Mouse (Mus musculus) heart, embryonic 16.5 days (tissue): ENCODE data around the gene Cux2. TPM values are rescaled to one million over a fixed set of nuclear protein-coding genes. Genes with fewer than 3 reads are reported as not detected.

Experiments used
- ATAC-seq: fragments of 200-750 bp; cut with Nextera tagmentation; replicated peaks from 2 replicates; pipeline ENCODE4 v1.8.0; 2017; ENCODE audit warnings: moderate number of reproducible peaks; ENCODE audit not compliant: insufficient read depth, low FRiP score; ENCODE audit errors: extremely low read depth
- H3K27ac ChIP-seq: fragments of 300-500 bp; sonication (generic); 2 replicates; pipeline ENCODE4 v1.5.1; 2014; ENCODE audit warnings: mild to moderate bottlenecking, low read length, control low read depth, moderate library complexity
- H3K27me3 ChIP-seq: fragments of 300-500 bp; sonication (generic); 2 replicates; pipeline ENCODE4 v1.6.1; 2014; ENCODE audit warnings: low read length, mixed read lengths; ENCODE audit not compliant: control insufficient read depth, insufficient read depth
- H3K36me3 ChIP-seq: fragments of 300-500 bp; sonication (generic); 2 replicates; pipeline ENCODE4 v1.6.1; 2014; ENCODE audit not compliant: control insufficient read depth, insufficient read depth
- H3K4me1 ChIP-seq: fragments of 300-500 bp; sonication (generic); 2 replicates; pipeline ENCODE4 v1.6.1; 2014; ENCODE audit warnings: low read length, mixed read lengths; ENCODE audit not compliant: control insufficient read depth, insufficient read depth
- H3K4me2 ChIP-seq: fragments of 300-500 bp; sonication (generic); 2 replicates; pipeline ENCODE4 v1.6.1; 2014; ENCODE audit warnings: low read depth, mild to moderate bottlenecking, control low read depth, low read length
- H3K4me3 ChIP-seq: fragments of 300-500 bp; sonication (generic); 2 replicates; pipeline ENCODE4 v1.5.1; 2014; ENCODE audit warnings: mild to moderate bottlenecking, control low read depth, low read length
- H3K9ac ChIP-seq: fragments of 300-500 bp; sonication (generic); 2 replicates; pipeline ENCODE4 v1.6.1; 2014; ENCODE audit warnings: low read length, control low read depth
- H3K9me3 ChIP-seq: fragments of 300-500 bp; sonication (generic); replicated peaks from 2 replicates; pipeline ENCODE4 v1.6.1; 2016; ENCODE audit warnings: low read length; ENCODE audit not compliant: control insufficient read depth
- WGBS: fragments of 180-500 bp; shearing (Covaris S2); extraction: QIAGEN DNeasy Blood & Tissue Kit; methylation state at CpG from one replicate; pipeline ENCODE4 v1.1.7; 2014; 5-methylcytosine and 5-hydroxymethylcytosine counted together
- polyA plus RNA-seq: library from polyadenylated mRNA; unstranded; fragments of >200 nt; fragmentation: Nextera tagmentation; extraction: Ambion mirVana; gene quantifications from 2 replicates; pipeline ENCODE4 v1.2.1, GENCODE M21; 2015

Cux2 gene
- polyA plus RNA-seq, 1 experiment from 2014 or later = 3.0 TPM

DNA sequence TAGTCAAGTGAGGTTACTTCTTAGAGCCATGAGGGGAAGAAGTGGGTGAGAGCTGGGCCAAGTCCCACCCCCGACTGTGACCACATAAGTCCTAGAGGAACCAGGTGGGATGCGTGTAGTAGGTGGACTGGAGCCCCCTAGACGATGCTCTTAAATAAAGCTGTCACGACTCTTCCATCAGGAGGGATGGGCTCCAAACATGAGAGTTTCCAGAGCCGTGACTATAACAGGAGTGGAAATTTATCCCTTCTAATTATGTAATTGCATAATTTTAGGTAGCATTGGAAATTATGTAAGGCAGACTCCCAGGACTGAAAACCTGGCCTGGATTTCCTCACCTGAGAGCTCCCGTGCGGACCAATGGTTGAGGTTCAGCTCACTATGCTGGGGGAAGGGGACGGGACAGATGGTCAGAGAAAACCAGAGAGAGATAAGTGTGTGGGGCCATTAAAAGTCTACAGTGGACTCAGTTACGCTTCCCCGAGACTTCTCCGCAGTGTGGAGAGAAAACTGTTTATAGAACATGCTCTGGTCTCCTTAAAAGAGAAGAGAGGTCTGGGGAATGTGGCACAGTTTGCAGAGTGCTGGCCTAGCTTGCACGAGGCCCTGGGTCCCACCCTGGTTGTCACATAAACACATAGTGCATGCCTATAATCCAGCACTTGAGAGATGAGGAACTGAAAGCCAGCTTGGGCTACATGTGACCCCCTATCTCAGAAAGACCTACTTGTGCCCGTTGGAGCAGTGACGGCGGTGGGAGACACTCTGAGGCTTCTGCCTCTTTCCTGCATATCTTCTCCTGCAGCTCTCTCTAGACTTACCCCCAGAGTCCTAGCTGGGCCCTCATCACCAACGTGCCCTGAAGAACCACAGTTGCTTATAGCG is 126.7 kb downstream of the Cux2 start:
- H3K4me1 ChIP-seq = no peaks in the 10 kb centered on the region
- ATAC-seq = no peak
- H3K27ac ChIP-seq = no peak overlapping the region
- H3K4me3 ChIP-seq = no peak overlapping the region
- H3K4me2 ChIP-seq = no peak overlapping the region
- no peak overlapping the region for H3K9ac ChIP-seq
- 72% methylated on average over 17 of the region's 17 CpGs for WGBS
- H3K9me3 ChIP-seq = no peaks in the 10 kb centered on the region
- no peaks in the 10 kb centered on the region for H3K36me3 ChIP-seq
- H3K27me3 ChIP-seq = peaks cover 16% of the 10 kb centered on the region

DNA sequence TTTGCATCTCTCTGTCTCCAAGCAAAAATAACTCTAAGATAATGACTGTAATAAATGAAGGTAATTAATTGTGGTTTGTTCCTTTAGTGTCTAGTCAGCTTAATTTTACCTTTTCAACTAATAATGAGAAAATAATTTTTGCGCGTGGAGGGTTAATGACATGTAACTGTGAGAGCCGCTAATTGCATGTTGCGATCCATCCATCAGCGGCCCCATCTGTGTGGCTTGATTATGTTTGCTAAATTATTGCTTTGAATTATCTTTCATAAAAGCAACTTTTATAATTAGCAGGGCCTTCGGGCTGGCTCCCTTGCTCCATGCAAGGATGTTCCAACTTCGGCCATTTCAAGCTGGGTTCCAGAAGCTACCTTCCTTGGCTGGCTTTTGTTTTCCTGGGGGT is 130.7 kb downstream of the Cux2 start:
- ATAC-seq = no peak
- H3K9me3 ChIP-seq = no peaks in the 10 kb centered on the region
- 90% methylated on average over 7 of the region's 7 CpGs for WGBS

DNA sequence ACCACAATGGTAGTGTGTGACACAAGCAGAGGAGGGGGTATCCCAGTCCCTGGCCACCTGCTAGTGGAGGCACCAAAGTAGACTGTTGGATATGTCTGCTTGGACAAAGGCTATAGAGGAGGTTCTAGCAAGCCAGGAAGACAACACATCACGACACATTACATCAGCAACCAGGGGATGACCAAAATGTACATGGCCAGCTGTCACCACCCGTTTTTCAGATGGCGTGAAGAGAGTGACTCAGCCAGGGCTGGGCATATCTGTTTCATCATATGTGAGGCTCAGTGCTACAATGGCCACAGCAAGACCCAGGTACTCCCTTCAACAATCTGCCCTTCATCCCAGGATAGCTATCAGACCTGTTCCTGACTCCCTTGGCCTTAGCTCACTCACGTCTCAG is 133.1 kb downstream of the Cux2 start:
- no peak overlapping the region for H3K4me3 ChIP-seq
- H3K9me3 ChIP-seq = no peaks in the 10 kb centered on the region
- H3K27ac ChIP-seq = no peak overlapping the region
- H3K27me3 ChIP-seq = no peaks in the 10 kb centered on the region
- H3K4me1 ChIP-seq = no peaks in the 10 kb centered on the region
- WGBS = 73% methylated on average over 4 of the region's 4 CpGs
- no peaks in the 10 kb centered on the region for H3K36me3 ChIP-seq
- ATAC-seq = no peak
- H3K9ac ChIP-seq = no peak overlapping the region
- H3K4me2 ChIP-seq = no peak overlapping the region

More for the DNA sequence above, 130.7 kb downstream of the Cux2 start:
- Histone ChIP-seq H3K36me3 (no peaks in the 10 kb centered on the region), H3K9ac (no peak overlapping the region), H3K4me3 (no peak overlapping the region), H3K27ac (no peak overlapping the region), H3K4me1 (no peaks in the 10 kb centered on the region), H3K4me2 (no peak overlapping the region), H3K27me3 (peaks cover 1% of the 10 kb centered on the region; the same call in 1 of the 2 replicates)

DNA sequence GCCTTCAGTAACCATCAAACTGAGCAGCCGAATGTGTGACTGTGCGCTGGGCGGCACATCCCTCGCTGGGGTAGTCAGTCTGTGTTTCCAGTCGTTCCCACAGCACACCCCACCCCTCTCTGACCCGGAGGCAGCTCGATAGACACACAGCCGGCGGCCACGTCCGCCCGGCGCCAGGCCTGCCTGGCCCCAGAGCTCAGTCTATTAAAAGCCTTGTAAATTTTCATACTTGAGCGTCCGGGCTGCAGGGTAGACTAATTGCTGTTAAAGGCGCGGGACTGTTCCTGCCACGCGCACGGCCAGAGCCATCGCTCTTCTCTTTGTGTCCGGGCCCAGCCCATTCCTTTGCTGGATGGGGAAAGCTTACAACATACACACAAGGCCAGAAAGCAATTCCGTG is 135.9 kb downstream of the Cux2 start:
- ATAC-seq = no peak

DNA sequence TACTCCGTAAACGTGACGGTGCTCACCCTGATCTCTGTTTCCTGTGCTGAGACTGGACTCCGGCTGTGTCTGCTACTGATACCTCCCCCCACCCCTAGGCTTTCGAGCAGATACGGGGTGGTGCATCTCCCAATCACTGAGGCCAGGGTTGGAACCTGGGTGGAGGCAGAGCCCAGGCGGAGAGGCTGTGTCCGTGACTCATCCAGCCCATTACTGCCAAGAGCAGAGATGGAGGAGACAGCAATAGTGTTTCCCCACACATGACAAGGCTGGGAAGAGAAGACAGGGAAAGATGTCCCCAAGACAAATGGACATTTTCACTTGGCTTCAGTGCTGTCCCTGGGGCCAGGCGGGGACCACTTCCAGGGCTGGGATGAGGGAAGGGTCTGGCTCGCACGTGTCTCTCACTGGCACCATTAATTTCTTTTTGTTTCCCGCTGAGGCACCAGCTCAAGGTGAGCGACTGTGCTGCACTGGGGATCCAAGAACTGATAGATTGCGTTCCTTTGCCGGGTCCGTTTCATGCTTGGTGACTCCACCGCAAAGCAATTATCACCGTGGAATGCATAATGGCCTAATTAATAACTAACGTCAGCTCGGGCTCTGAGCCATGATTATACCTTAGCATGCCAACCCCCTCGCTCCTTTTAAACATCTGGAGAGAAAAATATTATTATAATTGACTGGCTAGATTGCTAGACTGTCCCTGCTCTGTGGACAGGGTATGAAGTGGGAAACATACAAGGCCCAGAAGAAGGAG is 140.5 kb downstream of the Cux2 start:
- no peak for ATAC-seq
- Histone ChIP-seq H3K9me3 (no peaks in the 10 kb centered on the region), H3K36me3 (no peaks in the 10 kb centered on the region), H3K4me2 (no peak overlapping the region), H3K9ac (no peak overlapping the region), H3K27me3 (no peaks in the 10 kb centered on the region), H3K27ac (no peak overlapping the region), H3K4me3 (no peak overlapping the region), H3K4me1 (no peaks in the 10 kb centered on the region)
- WGBS = 75% methylated on average over 21 of the region's 21 CpGs

More for the DNA sequence above, 135.9 kb downstream of the Cux2 start:
- no peak overlapping the region for H3K9ac ChIP-seq
- H3K36me3 ChIP-seq = no peaks in the 10 kb centered on the region
- H3K4me2 ChIP-seq = no peak overlapping the region
- H3K9me3 ChIP-seq = no peaks in the 10 kb centered on the region
- no peak overlapping the region for H3K4me3 ChIP-seq
- no peaks in the 10 kb centered on the region for H3K27me3 ChIP-seq
- WGBS = 58% methylated on average over 23 of the region's 23 CpGs
- H3K27ac ChIP-seq = no peak overlapping the region
- H3K4me1 ChIP-seq = no peaks in the 10 kb centered on the region

DNA sequence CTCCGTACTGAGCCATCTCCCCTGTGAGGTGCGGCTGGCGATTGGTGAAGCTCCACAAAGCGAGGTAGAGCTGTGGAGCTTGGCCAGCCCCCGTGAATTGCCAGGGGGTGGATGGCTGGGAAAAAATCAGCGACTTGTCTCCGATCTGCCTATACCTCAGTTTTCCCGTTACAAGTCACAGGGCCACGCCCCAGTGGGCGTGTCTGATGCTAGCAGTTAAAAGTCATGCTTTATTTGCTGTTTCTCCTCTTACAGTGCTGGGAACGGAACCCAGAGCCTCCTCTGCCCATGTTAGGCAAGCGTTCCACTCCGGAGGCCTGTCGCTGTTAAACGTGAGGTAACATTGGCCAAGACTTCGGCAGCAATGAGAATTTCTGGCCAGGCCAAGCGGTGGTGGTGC is 144.2 kb downstream of the Cux2 start:
- no peaks in the 10 kb centered on the region for H3K4me1 ChIP-seq
- no peaks in the 10 kb centered on the region for H3K36me3 ChIP-seq
- H3K9ac ChIP-seq = no peak overlapping the region
- H3K27me3 ChIP-seq = no peaks in the 10 kb centered on the region
- WGBS = 76% methylated on average over 17 of the region's 17 CpGs
- no peaks in the 10 kb centered on the region for H3K9me3 ChIP-seq
- no peak overlapping the region for H3K4me3 ChIP-seq
- H3K4me2 ChIP-seq = no peak overlapping the region
- no peak overlapping the region for H3K27ac ChIP-seq
- no peak for ATAC-seq

DNA sequence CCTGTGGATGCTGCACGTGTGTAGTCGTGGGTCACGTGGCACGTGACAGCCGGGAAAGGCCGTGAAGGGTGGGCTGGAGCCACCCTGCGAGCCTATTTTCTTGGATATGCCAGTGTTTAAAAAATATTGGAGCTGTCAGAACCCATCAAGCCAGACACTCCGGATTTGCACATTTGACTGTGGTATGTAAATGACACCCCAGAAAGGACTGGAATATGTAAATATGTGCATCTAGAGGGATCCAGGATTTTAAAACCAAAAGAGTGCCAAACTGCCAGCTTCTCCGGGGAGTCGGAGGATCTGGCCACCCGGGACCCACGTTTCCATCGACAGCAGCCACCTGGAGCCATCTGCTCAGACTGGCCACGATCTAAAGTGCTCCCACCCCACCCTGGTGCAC is 145.1 kb downstream of the Cux2 start:
- H3K27ac ChIP-seq = no peak overlapping the region
- H3K36me3 ChIP-seq = no peaks in the 10 kb centered on the region
- H3K4me1 ChIP-seq = no peaks in the 10 kb centered on the region
- ATAC-seq = no peak
- no peak overlapping the region for H3K4me3 ChIP-seq
- H3K9ac ChIP-seq = no peak overlapping the region
- H3K27me3 ChIP-seq = no peaks in the 10 kb centered on the region
- WGBS = 93% methylated on average over 14 of the region's 14 CpGs
- H3K9me3 ChIP-seq = no peaks in the 10 kb centered on the region
- H3K4me2 ChIP-seq = no peak overlapping the region

DNA sequence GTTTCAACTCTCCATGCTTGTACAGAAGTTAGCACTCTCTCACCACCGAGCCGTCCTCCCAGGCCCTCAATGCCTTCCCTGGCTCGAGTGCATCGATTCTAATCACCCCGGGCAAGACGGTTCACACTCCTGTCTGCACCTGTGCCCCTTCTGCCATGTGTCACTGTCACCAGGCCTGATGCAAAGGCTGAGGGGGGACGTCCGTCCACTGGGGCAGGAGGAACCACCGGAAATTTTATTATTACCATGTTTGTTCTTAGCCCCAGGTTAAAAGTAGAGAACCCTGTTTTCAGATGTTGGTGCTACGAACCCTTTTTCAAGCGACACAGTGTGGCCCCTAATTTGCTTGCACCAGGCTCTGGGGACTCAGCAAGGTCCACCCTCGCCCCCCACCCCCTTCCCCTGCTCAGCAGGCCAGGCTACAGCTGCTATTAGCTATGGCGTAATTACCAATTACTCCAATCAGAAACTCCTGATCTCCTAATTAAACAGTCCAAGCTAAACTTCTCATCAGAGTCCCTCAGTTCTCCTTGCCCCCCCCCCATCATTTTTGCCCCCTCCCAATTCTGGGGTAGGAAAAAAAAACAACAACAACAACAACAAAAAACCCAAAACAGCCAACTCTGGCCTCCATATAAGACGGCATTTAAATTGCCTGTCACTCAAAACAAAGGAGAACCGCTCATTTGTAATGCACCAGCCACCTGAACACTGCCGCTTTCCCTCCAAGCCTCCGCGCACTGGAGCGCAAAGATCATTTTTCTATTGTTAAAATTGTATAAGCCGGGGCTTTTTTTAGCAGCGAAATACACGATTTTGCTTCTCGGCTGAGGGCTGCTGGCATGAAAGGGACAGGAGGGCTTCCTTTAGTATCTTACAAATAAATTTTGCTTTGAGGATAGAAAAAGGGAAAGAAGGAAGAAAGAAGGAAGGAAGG is 146.8 kb downstream of the Cux2 start:
- no peak for ATAC-seq
- WGBS = 66% methylated on average over 23 of the region's 23 CpGs
- Histone ChIP-seq H3K27ac (no peak overlapping the region), H3K36me3 (no peaks in the 10 kb centered on the region), H3K4me3 (no peak overlapping the region), H3K9me3 (no peaks in the 10 kb centered on the region), H3K4me1 (no peaks in the 10 kb centered on the region), H3K27me3 (no peaks in the 10 kb centered on the region), H3K9ac (no peak overlapping the region), H3K4me2 (no peak overlapping the region)
